Mouse (Mus musculus): ENCODE measurements around the gene Slc6a1.

The Slc6a1 gene

GRCm38 (mm10) chr6:114362355-114362754, 79.9 kb downstream of the Slc6a1 start:
- DNase-seq, result no peak

GRCm38 (mm10) chr6:114363740-114364139, 81.3 kb downstream of the Slc6a1 start:
- DNase-seq, result no peak

- no peak for DNase-seq
Observed at GRCm38 (mm10) chr6:114364734-114365133, 82.3 kb downstream of the Slc6a1 start.

- no peak for DNase-seq
Observed at GRCm38 (mm10) chr6:114366191-114366590, 83.8 kb downstream of the Slc6a1 start.
